10 mouse cellular contexts compared by ENCODE assay signal in genomic region chr10:127286194-127286593, GRCm38 (mm10). TPM values are rescaled to one million over a fixed set of nuclear protein-coding genes. Genes with fewer than 3 reads are reported as not detected.
DNase-seq lines count a peak whose midpoint lies in the region; ATAC-seq and TF ChIP-seq lines count a peak whose summit lies in the region.
"Had no signal": no experiment of that assay in that cellular context is flagged by ENCODE, and none has a peak within 500 bp of the region (broad histone marks: within the 10 kb centered on the region; RNA-seq: fewer than 3 reads in every experiment).

No protein-coding gene starts in this region.

- H3K36me3 ChIP-seq in kidney, postnatal 0 days (ENCODE audit: insufficient read depth, low read length) = peaks cover 41% of the 10 kb centered on the region
- peaks cover 3% of the 10 kb centered on the region for H3K36me3 ChIP-seq in kidney, adult 2 months (ENCODE audit: control insufficient read depth, insufficient read depth, low read length)
- H3K36me3 ChIP-seq in forebrain, embryonic 12.5 days (replicated peaks) = peaks cover 62% of the 10 kb centered on the region
- peaks cover 48% of the 10 kb centered on the region for H3K36me3 ChIP-seq in intestine, embryonic 15.5 days
- H3K36me3 ChIP-seq in myocyte (ENCODE audit: control insufficient read depth, insufficient read depth) = peaks cover 17% of the 10 kb centered on the region

- 61% methylated on average over 7 of the region's 7 CpGs for WGBS in kidney, postnatal 0 days
- WGBS in kidney, adult 2 months = 58% methylated on average over 7 of the region's 7 CpGs
- WGBS in forebrain, embryonic 12.5 days = 83% methylated on average over 7 of the region's 7 CpGs
- WGBS in intestine, embryonic 15.5 days = 75% methylated on average over 7 of the region's 7 CpGs

- no peak overlapping the region for H3ac ChIP-seq in myocyte (ENCODE audit: control insufficient read depth, insufficient read length)

- no peaks in the 10 kb centered on the region for H3K9me3 ChIP-seq in kidney, postnatal 0 days (replicated peaks; ENCODE audit: low read length)
- H3K9me3 ChIP-seq in forebrain, embryonic 12.5 days = no peaks in the 10 kb centered on the region
- H3K9me3 ChIP-seq in intestine, embryonic 15.5 days = no peaks in the 10 kb centered on the region

- DNase-seq in kidney, postnatal 0 days (ENCODE audit: low spot score) = no peak
- no peak for DNase-seq in kidney, adult 2 months
- DNase-seq in retina, postnatal 1 day = no peak
- DNase-seq in spleen, adult 12 weeks (ENCODE audit: low spot score) = no peak
- DNase-seq: kidney, postnatal 10 days; lung, adult 18-20 months; thymus, postnatal 14 days had no signal

- TF ChIP-seq CTCF in kidney, postnatal 0 days (IDR thresholded peaks at IDR 0.05; ENCODE audit: low read depth) = no peak
- no peak for TF ChIP-seq CTCF in kidney, adult 2 months (conservative IDR thresholded peaks at IDR 0.05; ENCODE audit: insufficient read depth, insufficient read length, low read depth, low read length)

- H3K4me1 ChIP-seq in kidney, postnatal 0 days (replicated peaks; ENCODE audit: insufficient read depth, low read length) = peaks cover 21% of the 10 kb centered on the region
- H3K4me1 ChIP-seq in kidney, adult 2 months (ENCODE audit: control insufficient read depth, insufficient read depth, low read length) = peaks cover 19% of the 10 kb centered on the region
- H3K4me1 ChIP-seq in forebrain, embryonic 12.5 days = peaks cover 48% of the 10 kb centered on the region
- peaks cover 45% of the 10 kb centered on the region for H3K4me1 ChIP-seq in intestine, embryonic 15.5 days (replicated peaks)

- ATAC-seq in kidney, postnatal 0 days (replicated peaks; ENCODE audit: low FRiP score, low read depth) = no peak
- no peak for ATAC-seq in forebrain, embryonic 12.5 days (ENCODE audit: low FRiP score)
- no peak for ATAC-seq in intestine, embryonic 15.5 days

- no peak for TF ChIP-seq POLR2A in kidney, adult 2 months (IDR thresholded peaks at IDR 0.05; ENCODE audit: low read depth, low read length)
- no peak for TF ChIP-seq POLR2A in myocyte (IDR thresholded peaks at IDR 0.05; ENCODE audit: insufficient read length, low read depth)

- H3K27ac ChIP-seq in kidney, postnatal 0 days = no peak overlapping the region
- H3K27ac ChIP-seq in kidney, adult 2 months (ENCODE audit: insufficient read depth, low read depth, low read length) = no peak overlapping the region
- H3K27ac ChIP-seq in forebrain, embryonic 12.5 days = peak overlapping the region; percentile 98; the same call in 1 of the 2 replicates
- H3K27ac ChIP-seq in intestine, embryonic 15.5 days = no peak overlapping the region

- no peak overlapping the region for H3K4me3 ChIP-seq in kidney, postnatal 0 days (replicated peaks; ENCODE audit: low read depth, low read length)
- H3K4me3 ChIP-seq in kidney, adult 2 months (ENCODE audit: insufficient read depth, low read depth, low read length) = no peak overlapping the region
- peak overlapping the region; percentile 75; the same call in 1 of the 2 replicates for H3K4me3 ChIP-seq in forebrain, embryonic 12.5 days (replicated peaks)
- no peak overlapping the region for H3K4me3 ChIP-seq in intestine, embryonic 15.5 days (replicated peaks)
- H3K4me3 ChIP-seq in myocyte = peak overlapping the region; percentile 100

- H3K27me3 ChIP-seq in kidney, postnatal 0 days (ENCODE audit: insufficient read depth, low read length) = no peaks in the 10 kb centered on the region
- no peaks in the 10 kb centered on the region for H3K27me3 ChIP-seq in kidney, adult 2 months (replicated peaks; ENCODE audit: control insufficient read depth, insufficient read depth, low read length)
- H3K27me3 ChIP-seq in forebrain, embryonic 12.5 days = no peaks in the 10 kb centered on the region
- no peaks in the 10 kb centered on the region for H3K27me3 ChIP-seq in intestine, embryonic 15.5 days (replicated peaks)
- H3K27me3 ChIP-seq in myocyte (ENCODE audit: control insufficient read depth, insufficient read depth, insufficient read length) = no peaks in the 10 kb centered on the region

- peak overlapping the region; percentile 18; the same call in 1 of the 2 replicates for H3K4me2 ChIP-seq in kidney, postnatal 0 days (ENCODE audit: low read length)
- H3K4me2 ChIP-seq in forebrain, embryonic 12.5 days = peak overlapping the region; percentile 86
- H3K4me2 ChIP-seq in intestine, embryonic 15.5 days (replicated peaks) = peak overlapping the region; percentile 78
- peak overlapping the region; percentile 84 for H3K4me2 ChIP-seq in myocyte (ENCODE audit: low read depth)

- peaks cover 33% of the 10 kb centered on the region for H3K79me2 ChIP-seq in myocyte (ENCODE audit: control insufficient read depth, insufficient read depth)

- no peak overlapping the region for H3K9ac ChIP-seq in kidney, postnatal 0 days (ENCODE audit: low read depth, low read length)
- H3K9ac ChIP-seq in forebrain, embryonic 12.5 days = 0 out of 2 replicates have a peak overlapping the region, but pooled peaks have one; percentile 38
- peak overlapping the region; percentile 13; the same call in 1 of the 2 replicates for H3K9ac ChIP-seq in intestine, embryonic 15.5 days

TF ChIP-seq in myocyte, 11 proteins besides CTCF, POLR2A, EP300 and RAD21:
- TF ChIP-seq POLR2AphosphoS2 (IDR thresholded peaks at IDR 0.05; ENCODE audit: insufficient read length, low read depth) = peak; percentile 8
- TF ChIP-seq E2F4 (IDR thresholded peaks at IDR 0.05; ENCODE audit: insufficient read depth) = no peak

RNA-seq across cellular contexts. Expression of gene Mbd6, which starts 2.6 kb away (rescaled TPM):
- 10.5 and 10.7 TPM in 2 replicates for polyA plus RNA-seq in kidney, postnatal 0 days (2015; fragmentation: Nextera tagmentation; extraction: Ambion mirVana)
- 24.6 and 26.8 TPM in 2 replicates for polyA plus RNA-seq in kidney, adult 2 months (2012; rRNA removed)
- polyA plus RNA-seq in forebrain, embryonic 12.5 days (2016; fragmentation: Nextera tagmentation; extraction: Ambion mirVana) = 18.4 and 21.2 TPM in 2 replicates
- polyA plus RNA-seq in intestine, embryonic 15.5 days (2015; fragmentation: Nextera tagmentation; extraction: Ambion mirVana) = 13.1 and 15.7 TPM in 2 replicates
- polyA plus RNA-seq in myocyte (2012; fragmentation: generic; extraction: Trizol) = 24.7 TPM

RNA-seq across cellular contexts. Expression of gene Dctn2, which starts 20.0 kb away (rescaled TPM):
- polyA plus RNA-seq in kidney, postnatal 0 days (2015; fragmentation: Nextera tagmentation; extraction: Ambion mirVana) = 177 and 190 TPM in 2 replicates
- polyA plus RNA-seq in kidney, adult 2 months (2012; rRNA removed) = 181 and 184 TPM in 2 replicates
- polyA plus RNA-seq in forebrain, embryonic 12.5 days (2016; fragmentation: Nextera tagmentation; extraction: Ambion mirVana) = 226 and 229 TPM in 2 replicates
- 150 and 154 TPM in 2 replicates for polyA plus RNA-seq in intestine, embryonic 15.5 days (2015; fragmentation: Nextera tagmentation; extraction: Ambion mirVana)
- polyA plus RNA-seq in myocyte (2012; fragmentation: generic; extraction: Trizol) = 250 TPM

RNA-seq across cellular contexts. Expression of gene Kif5a, which starts 23.0 kb away (rescaled TPM):
- polyA plus RNA-seq in kidney, postnatal 0 days (2015; fragmentation: Nextera tagmentation; extraction: Ambion mirVana) = 0.28 and 0.47 TPM in 2 replicates
- polyA plus RNA-seq in kidney, adult 2 months (2012; rRNA removed) = 3.7 and 6.7 TPM in 2 replicates
- 44.1 and 53.1 TPM in 2 replicates for polyA plus RNA-seq in forebrain, embryonic 12.5 days (2016; fragmentation: Nextera tagmentation; extraction: Ambion mirVana)
- polyA plus RNA-seq in intestine, embryonic 15.5 days (2015; fragmentation: Nextera tagmentation; extraction: Ambion mirVana) = 5.9 and 6.4 TPM in 2 replicates
- 0.14 TPM for polyA plus RNA-seq in myocyte (2012; fragmentation: generic; extraction: Trizol)

RNA-seq across cellular contexts. Expression of gene Mars, which starts 25.4 kb away (rescaled TPM):
- 99.1 and 103 TPM in 2 replicates for polyA plus RNA-seq in kidney, postnatal 0 days (2015; fragmentation: Nextera tagmentation; extraction: Ambion mirVana)
- polyA plus RNA-seq in kidney, adult 2 months (2012; rRNA removed) = 44.4 and 48.3 TPM in 2 replicates
- 177 and 183 TPM in 2 replicates for polyA plus RNA-seq in forebrain, embryonic 12.5 days (2016; fragmentation: Nextera tagmentation; extraction: Ambion mirVana)
- polyA plus RNA-seq in intestine, embryonic 15.5 days (2015; fragmentation: Nextera tagmentation; extraction: Ambion mirVana) = 113 and 129 TPM in 2 replicates
- polyA plus RNA-seq in myocyte (2012; fragmentation: generic; extraction: Trizol) = 280 TPM

RNA-seq across cellular contexts. Expression of gene Arhgap9, which starts 35.6 kb away (rescaled TPM):
- polyA plus RNA-seq in kidney, postnatal 0 days (2015; fragmentation: Nextera tagmentation; extraction: Ambion mirVana) = 3.7 and 3.8 TPM in 2 replicates
- polyA plus RNA-seq in kidney, adult 2 months (2012; rRNA removed) = 2.7 and 6.0 TPM in 2 replicates
- polyA plus RNA-seq in forebrain, embryonic 12.5 days (2016; fragmentation: Nextera tagmentation; extraction: Ambion mirVana) = 0.64 and 1.3 TPM in 2 replicates
- 6.1 and 6.7 TPM in 2 replicates for polyA plus RNA-seq in intestine, embryonic 15.5 days (2015; fragmentation: Nextera tagmentation; extraction: Ambion mirVana)
- polyA plus RNA-seq in myocyte (2012; fragmentation: generic; extraction: Trizol) = 0.77 TPM

Comparison
In these comparisons a context has a peak if more than half of its experiments do, and no peak if none do; other contexts are left out.
1. H3K4me2 ChIP-seq: peak in every context shown above with its lines; median percentile 86 in forebrain, embryonic 12.5 days; 84 in myocyte; 78 in intestine, embryonic 15.5 days; 18 in kidney, postnatal 0 days.
2. H3K4me3 ChIP-seq: peak in forebrain, embryonic 12.5 days (single experiment) and myocyte (single experiment); none in kidney, postnatal 0 days (single experiment), kidney, adult 2 months (single experiment) and intestine, embryonic 15.5 days (single experiment).